Mouse (Mus musculus) embryonic facial prominence, embryonic 13.5 days (tissue): ENCODE results near the gene Mef2d. TPM values are rescaled to one million over a fixed set of nuclear protein-coding genes. Genes with fewer than 3 reads are reported as not detected.

Experiments
- ATAC-seq: fragments of 200-750 bp; cut with Nextera tagmentation; 2 replicates; pipeline ENCODE4 v1.8.0; 2017; ENCODE audit warnings: low read depth; ENCODE audit not compliant: insufficient number of reproducible peaks, insufficient read depth, low FRiP score, low TSS enrichment
- H3K27ac ChIP-seq: fragments of 300-500 bp; sonication (generic); 2 replicates; pipeline ENCODE4 v1.5.1; 2015; ENCODE audit warnings: moderate library complexity, mild to moderate bottlenecking, inconsistent platforms
- H3K27me3 ChIP-seq: fragments of 300-500 bp; sonication (generic); 2 replicates; pipeline ENCODE4 v1.6.1; 2015; ENCODE audit warnings: mild to moderate bottlenecking, inconsistent platforms
- H3K36me3 ChIP-seq: fragments of 300-500 bp; sonication (generic); 2 replicates; pipeline ENCODE4 v1.6.1; 2015; ENCODE audit warnings: mild to moderate bottlenecking, inconsistent platforms
- H3K4me1 ChIP-seq: fragments of 300-500 bp; sonication (generic); 2 replicates; pipeline ENCODE4 v1.6.1; 2015; ENCODE audit warnings: inconsistent platforms
- H3K4me2 ChIP-seq: fragments of 300-500 bp; sonication (generic); 2 replicates; pipeline ENCODE4 v1.6.1; 2015; ENCODE audit warnings: moderate library complexity, mild to moderate bottlenecking, inconsistent platforms
- H3K4me3 ChIP-seq: fragments of 300-500 bp; sonication (generic); 2 replicates; pipeline ENCODE4 v1.5.1; 2015; ENCODE audit warnings: mild to moderate bottlenecking, inconsistent platforms
- H3K9ac ChIP-seq: fragments of 300-500 bp; sonication (generic); 2 replicates; pipeline ENCODE4 v1.6.1; 2015; ENCODE audit warnings: mild to moderate bottlenecking, inconsistent platforms
- H3K9me3 ChIP-seq: fragments of 300-500 bp; sonication (generic); 2 replicates; pipeline ENCODE4 v1.6.1; 2016; ENCODE audit warnings: inconsistent platforms
- WGBS: fragments of 180-500 bp; shearing (Covaris S2); methylation state at CpG from one replicate; pipeline ENCODE4 v1.1.7; 2015; ENCODE audit warnings: mixed read lengths; 5-methylcytosine and 5-hydroxymethylcytosine counted together
- polyA plus RNA-seq: library from polyadenylated mRNA; unstranded; fragments of >200 nt; fragmentation: Nextera tagmentation; extraction: Ambion mirVana; gene quantifications from 2 replicates; pipeline ENCODE4 v1.2.1, GENCODE M21; 2015

Mef2d gene
- polyA plus RNA-seq, 1 experiment from 2014 or later, result 18.2 TPM

DNA sequence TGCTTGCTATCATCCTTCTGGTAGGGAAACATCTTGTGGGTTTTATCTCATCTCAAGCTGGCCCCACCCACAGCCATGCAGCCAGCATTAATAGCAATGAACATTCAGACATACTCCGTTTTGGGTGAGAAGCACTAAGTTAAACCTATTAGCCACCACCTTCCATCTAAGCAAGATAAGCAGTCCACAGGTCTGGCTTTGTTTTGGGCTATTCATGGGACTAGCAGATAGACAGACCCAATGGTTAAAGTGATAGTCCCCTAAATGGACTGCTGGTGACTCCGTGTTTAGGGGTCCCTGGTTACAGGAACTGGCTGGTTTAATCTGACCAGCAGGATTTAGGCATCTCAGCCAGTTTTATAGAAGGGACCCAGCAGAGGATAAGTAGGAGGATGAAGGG is 70.8 kb downstream of the Mef2d start:
- H3K4me2 ChIP-seq, result no peak overlapping the region
- WGBS, result 4% methylated on average over 2 of the region's 2 CpGs
- no peak for ATAC-seq

DNA sequence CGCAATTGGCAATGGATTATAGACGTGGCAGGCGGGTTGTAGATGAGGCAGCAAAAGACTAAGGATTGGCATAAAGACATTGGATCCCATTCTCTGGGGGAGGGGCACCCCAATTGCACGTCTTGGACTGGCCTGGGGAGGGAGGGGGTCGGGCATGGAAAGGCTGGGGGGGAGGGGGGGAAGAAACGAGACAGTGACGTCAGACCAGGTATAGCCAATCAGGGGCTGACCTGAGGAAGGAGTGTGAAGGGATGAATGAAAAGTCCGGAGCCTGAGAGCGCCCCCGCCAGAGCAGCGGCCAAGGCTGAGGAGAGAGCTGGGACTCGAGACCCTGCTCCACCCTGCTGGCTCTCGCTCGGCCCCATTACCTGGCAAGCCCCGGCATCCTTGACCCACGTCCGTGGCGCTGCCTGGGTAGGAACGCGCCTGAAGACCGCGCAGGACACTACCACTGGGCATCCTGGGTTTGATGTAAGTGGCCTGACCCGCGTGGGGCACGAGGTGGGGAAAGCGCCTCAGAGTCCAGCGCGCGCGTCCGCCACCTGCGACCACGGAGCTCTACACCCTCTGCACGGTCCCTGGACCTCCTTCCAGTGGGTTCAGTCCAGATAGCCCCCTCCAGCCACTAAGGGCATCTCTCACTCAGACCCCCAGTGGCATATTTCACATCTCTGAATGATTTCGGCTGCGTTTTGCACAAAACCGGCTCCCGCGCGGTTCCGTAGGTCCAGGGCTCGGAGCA is 72.2 kb downstream of the Mef2d start:
- H3K36me3 ChIP-seq, result no peaks in the 10 kb centered on the region
- H3K4me2 ChIP-seq, result peak overlapping the region; percentile 41
- peak overlapping the region; percentile 25 for H3K4me3 ChIP-seq
- no peak overlapping the region for H3K9ac ChIP-seq
- H3K27me3 ChIP-seq, result peaks cover 100% of the 10 kb centered on the region
- 1% methylated on average over 42 of the region's 42 CpGs for WGBS
- H3K9me3 ChIP-seq, result no peaks in the 10 kb centered on the region
- no peak for ATAC-seq
- peaks cover 19% of the 10 kb centered on the region for H3K4me1 ChIP-seq
- H3K27ac ChIP-seq, result no peak overlapping the region

More for the DNA sequence above, 70.8 kb downstream of the Mef2d start:
- Histone ChIP-seq H3K9me3 (no peaks in the 10 kb centered on the region), H3K27me3 (peaks cover 100% of the 10 kb centered on the region), H3K27ac (no peak overlapping the region), H3K9ac (no peak overlapping the region), H3K4me3 (no peak overlapping the region), H3K4me1 (peaks cover 19% of the 10 kb centered on the region), H3K36me3 (no peaks in the 10 kb centered on the region)

DNA sequence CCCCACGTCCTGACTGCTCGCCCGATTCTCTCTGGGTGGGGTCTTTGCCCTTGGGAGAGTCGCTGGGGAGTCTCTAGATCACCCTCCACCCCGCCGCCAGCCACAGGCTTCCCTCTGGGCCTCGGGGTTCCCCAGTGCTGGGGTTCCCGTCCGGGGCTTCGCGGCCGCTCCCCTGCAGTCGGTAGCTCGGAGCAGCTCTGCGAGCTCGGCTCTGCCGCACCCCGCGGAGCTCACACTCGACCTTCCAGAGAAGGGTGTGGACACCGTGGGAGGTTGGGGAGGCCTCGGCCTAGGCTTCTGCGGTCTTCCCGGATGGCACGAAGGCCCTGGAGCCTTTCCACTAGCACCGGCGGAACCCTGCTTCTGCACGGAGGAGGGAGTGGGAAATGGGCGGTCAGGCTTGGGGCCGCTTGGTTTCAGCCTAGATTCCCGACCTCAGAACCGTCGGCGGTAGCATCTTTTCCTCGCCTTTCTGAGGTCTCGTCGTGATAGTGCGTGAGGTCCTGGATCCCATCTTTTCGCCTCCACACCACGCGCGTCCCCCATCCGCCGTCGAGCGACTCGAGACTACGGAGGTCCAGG is 72.9 kb downstream of the Mef2d start:
- Histone ChIP-seq H3K9ac (0 out of 2 replicates have a peak overlapping the region, but pooled peaks have one; percentile 32), H3K27ac (no peak overlapping the region), H3K27me3 (peaks cover 100% of the 10 kb centered on the region), H3K4me2 (peak overlapping the region; percentile 41), H3K36me3 (no peaks in the 10 kb centered on the region), H3K4me3 (peak overlapping the region; percentile 25), H3K9me3 (no peaks in the 10 kb centered on the region), H3K4me1 (peaks cover 19% of the 10 kb centered on the region)
- ATAC-seq, result 0 out of 2 replicates have a peak, but pooled peaks have one; percentile 26
- under 1% methylated on average over 48 of the region's 48 CpGs for WGBS

DNA sequence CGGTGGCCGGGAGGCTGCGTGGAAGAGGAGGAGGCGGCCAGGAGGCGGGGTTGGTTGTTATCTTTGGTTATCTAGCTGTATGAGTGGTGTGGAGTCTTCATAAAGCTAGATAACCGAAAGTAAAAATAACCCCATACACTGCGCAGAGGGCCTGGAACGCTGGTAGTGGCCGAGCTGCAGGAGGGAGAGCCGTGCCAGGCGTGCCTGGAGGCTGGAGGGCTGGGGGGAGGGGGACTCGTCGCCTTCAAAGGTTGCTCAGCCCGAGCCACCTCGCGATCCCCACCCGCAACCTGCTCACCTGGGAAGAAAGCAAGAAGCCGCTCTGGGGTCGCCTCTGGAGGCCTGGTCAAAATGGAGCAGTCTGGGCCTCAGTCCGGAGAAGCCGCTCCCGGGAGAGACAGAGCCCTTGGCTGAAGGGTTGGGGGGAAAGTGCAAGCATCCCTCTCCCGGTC is 73.4 kb downstream of the Mef2d start:
- H3K27ac ChIP-seq, result no peak overlapping the region
- H3K36me3 ChIP-seq, result no peaks in the 10 kb centered on the region
- H3K4me3 ChIP-seq, result peak overlapping the region; percentile 25
- H3K9me3 ChIP-seq, result no peaks in the 10 kb centered on the region
- H3K27me3 ChIP-seq, result peaks cover 100% of the 10 kb centered on the region
- peak overlapping the region; percentile 41 for H3K4me2 ChIP-seq
- ATAC-seq, result no peak
- under 1% methylated on average over 23 of the region's 23 CpGs for WGBS
- H3K4me1 ChIP-seq, result peaks cover 19% of the 10 kb centered on the region
- H3K9ac ChIP-seq, result 0 out of 2 replicates have a peak overlapping the region, but pooled peaks have one; percentile 32

DNA sequence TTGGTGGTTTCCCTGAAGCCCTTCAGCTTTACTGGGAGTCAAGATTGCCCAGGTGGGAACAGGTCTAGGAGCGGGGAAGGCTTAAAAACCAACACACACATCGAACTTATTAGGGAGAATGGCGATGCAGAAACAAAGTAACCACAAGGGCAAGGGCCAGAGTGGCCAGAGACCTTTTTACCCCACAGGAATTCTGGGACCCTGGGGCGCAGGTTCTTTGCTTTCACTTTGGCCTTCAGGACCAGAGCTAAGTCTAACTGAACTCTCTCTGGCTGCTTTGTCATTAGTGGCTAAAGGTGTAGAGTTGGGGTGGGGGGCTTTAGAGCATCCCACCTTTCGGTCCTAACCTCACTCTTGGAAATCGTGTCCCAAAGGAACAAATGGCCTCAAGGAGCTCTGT is 73.9 kb downstream of the Mef2d start:
- Histone ChIP-seq H3K4me3 (peak overlapping the region; percentile 25; the same call in 1 of the 2 replicates), H3K4me1 (peaks cover 19% of the 10 kb centered on the region), H3K27me3 (peaks cover 100% of the 10 kb centered on the region), H3K36me3 (no peaks in the 10 kb centered on the region), H3K9me3 (no peaks in the 10 kb centered on the region), H3K9ac (no peak overlapping the region), H3K4me2 (0 out of 2 replicates have a peak overlapping the region, but pooled peaks have one; percentile 41), H3K27ac (no peak overlapping the region)
- 2% methylated on average over 6 of the region's 6 CpGs for WGBS
- no peak for ATAC-seq

DNA sequence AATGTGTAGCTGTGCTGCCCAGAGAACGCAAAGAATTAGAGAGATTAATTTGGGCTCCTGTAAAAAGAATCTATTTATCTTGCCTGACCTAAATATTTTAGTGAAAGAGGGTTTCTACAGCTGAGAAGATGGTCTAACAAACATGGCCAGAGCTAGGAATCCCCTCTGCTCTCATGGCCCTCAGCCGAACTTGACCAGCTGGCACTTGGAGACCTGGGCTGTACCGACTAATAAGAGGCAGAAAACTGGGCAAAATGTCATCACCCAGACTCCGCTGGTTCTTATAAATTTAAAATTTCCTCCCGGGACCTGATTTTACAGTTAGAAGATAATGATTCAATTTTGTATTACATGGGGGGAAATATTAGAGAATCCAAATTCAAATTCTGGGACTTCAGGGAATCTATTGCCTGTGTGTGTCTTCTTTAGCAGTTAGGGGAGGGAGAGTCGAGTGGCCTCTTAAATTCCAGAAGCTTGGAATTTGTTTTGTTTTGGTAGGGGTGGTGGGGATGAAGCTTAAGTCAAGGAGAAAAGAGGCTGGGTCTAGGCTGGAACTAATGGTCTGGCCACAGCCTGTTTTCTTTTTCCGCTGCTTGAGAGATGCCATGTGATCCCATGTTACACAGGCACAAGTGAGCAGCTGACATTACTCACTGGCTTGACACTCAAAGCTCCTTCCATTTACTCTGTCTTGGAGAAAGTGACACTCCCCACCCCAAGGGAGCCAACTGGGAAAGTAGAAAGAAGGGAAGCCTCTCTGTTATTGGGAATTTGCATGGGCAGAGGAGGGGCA is 74.6 kb downstream of the Mef2d start:
- 8% methylated on average over 7 of the region's 7 CpGs for WGBS

DNA sequence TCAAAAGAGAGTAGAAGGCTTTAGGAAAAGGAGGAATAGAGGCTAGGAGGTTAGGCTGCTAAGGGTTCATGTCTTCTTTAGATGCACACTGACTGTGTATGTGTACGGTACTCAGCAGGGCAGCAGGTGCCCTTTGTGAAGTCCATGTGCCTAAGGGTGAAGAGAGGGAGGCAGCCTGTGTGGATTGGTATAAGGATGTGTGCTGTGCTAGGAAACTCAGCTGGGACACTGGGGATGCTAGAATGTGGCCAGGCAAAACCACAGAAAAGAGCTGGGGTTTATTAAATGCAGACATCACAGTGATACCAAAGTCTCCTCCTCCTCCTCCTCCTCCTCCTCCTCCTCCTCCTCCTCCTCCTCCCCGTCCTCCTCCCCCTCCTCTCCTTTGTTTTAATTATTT is 75.5 kb downstream of the Mef2d start:
- Histone ChIP-seq H3K36me3 (no peaks in the 10 kb centered on the region), H3K9ac (no peak overlapping the region), H3K4me2 (no peak overlapping the region), H3K27me3 (peaks cover 100% of the 10 kb centered on the region), H3K4me1 (peaks cover 19% of the 10 kb centered on the region), H3K4me3 (no peak overlapping the region), H3K9me3 (no peaks in the 10 kb centered on the region), H3K27ac (no peak overlapping the region)
- 20% methylated on average over 2 of the region's 2 CpGs for WGBS
- ATAC-seq, result no peak

More for the DNA sequence above, 74.6 kb downstream of the Mef2d start:
- H3K4me3 ChIP-seq, result no peak overlapping the region
- H3K4me2 ChIP-seq, result no peak overlapping the region
- H3K27ac ChIP-seq, result no peak overlapping the region
- H3K9me3 ChIP-seq, result no peaks in the 10 kb centered on the region
- peaks cover 100% of the 10 kb centered on the region for H3K27me3 ChIP-seq
- H3K9ac ChIP-seq, result no peak overlapping the region
- ATAC-seq, result no peak
- H3K4me1 ChIP-seq, result peaks cover 19% of the 10 kb centered on the region
- no peaks in the 10 kb centered on the region for H3K36me3 ChIP-seq

DNA sequence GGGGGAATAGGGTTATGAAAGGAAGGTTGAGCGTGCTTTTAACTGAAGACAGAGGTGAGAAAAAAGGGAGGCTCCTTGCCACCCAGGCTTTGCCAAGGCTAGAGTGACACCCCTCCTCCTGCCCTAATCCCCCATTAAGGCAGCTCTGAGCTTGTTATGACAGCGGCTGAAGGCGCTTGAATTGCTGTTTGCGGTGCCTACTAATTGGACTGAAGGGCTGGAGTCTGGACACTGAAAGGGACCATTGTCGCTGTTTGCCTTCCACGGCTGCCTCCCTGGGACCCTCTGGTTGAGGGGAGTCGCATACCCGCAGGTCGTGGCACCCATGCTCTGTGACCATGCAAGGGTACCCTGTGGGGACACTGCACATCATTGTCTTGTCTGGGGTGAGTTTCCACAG is 77.8 kb downstream of the Mef2d start:
- ATAC-seq, result no peak
- Histone ChIP-seq H3K9me3 (no peaks in the 10 kb centered on the region), H3K27ac (no peak overlapping the region), H3K4me1 (peaks cover 11% of the 10 kb centered on the region), H3K4me3 (no peak overlapping the region), H3K4me2 (no peak overlapping the region), H3K9ac (no peak overlapping the region), H3K27me3 (peaks cover 99% of the 10 kb centered on the region), H3K36me3 (no peaks in the 10 kb centered on the region)
- 7% methylated on average over 9 of the region's 9 CpGs for WGBS

DNA sequence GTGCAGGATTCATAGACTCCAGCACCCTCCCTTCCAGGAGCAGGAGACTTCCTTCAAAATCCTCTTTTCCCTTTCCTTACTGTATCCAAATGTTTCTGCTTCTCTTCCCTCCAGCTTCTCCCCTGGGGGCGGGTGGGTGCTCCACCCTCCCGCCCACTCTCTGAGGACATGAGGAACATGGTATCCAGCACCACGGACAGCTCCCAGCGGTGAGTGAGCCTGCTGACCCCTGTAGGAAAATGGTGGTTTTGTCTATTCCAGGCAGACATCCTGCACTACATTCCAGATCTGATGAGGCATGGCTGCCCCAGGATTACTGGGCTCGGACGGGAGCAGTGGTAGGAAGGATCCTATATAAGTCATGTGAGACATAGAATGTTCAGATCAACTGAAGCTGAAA is 78.7 kb downstream of the Mef2d start:
- Histone ChIP-seq H3K4me1 (0 out of 2 replicates have a peak, but pooled peaks cover 2% of the 10 kb centered on the region), H3K9me3 (no peaks in the 10 kb centered on the region), H3K27ac (no peak overlapping the region), H3K4me3 (no peak overlapping the region), H3K36me3 (no peaks in the 10 kb centered on the region), H3K27me3 (peaks cover 99% of the 10 kb centered on the region), H3K4me2 (no peak overlapping the region), H3K9ac (no peak overlapping the region)
- no peak for ATAC-seq
- 1% methylated on average over 6 of the region's 6 CpGs for WGBS
